Mouse (Mus musculus): Measurements from ENCODE around the gene Rps2. TPM values are rescaled to one million over a fixed set of nuclear protein-coding genes. Genes with fewer than 3 reads are reported as not detected.

Gene Rps2
- polyA plus RNA-seq, 1 experiment from 2014 or later: 1,372 TPM

DNA sequence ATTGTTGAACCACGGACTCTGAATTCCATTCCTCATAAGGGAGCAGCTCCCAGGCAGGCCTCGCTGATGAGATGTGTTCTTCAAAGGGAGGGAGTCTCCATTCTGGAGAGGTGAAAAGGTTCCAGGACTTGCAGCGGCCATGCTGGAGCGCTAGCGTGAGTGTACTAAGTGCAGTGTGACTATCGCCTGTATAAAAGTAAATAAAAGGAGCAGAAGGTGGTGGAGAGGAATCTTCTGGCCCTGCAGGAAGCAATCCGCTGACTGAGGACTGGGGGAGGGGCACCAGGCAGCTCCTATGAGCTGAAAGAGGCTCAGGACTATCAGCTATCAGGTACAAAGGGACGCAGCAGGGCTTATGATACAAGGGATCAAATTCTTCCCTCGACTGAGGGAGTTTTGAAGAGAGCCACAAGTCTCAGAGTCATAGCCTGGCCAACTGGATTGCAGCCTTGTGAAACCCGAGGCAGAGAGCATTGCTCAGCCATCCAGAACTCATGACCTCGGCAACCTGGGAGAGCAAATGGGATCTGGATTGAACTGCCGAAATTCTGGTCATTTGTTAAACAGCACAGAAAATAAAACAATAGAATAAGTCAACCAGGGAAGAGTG, 48.5 kb downstream of the Rps2 start:
- DNase-seq (ENCODE audit: low spot score): no peak

DNA sequence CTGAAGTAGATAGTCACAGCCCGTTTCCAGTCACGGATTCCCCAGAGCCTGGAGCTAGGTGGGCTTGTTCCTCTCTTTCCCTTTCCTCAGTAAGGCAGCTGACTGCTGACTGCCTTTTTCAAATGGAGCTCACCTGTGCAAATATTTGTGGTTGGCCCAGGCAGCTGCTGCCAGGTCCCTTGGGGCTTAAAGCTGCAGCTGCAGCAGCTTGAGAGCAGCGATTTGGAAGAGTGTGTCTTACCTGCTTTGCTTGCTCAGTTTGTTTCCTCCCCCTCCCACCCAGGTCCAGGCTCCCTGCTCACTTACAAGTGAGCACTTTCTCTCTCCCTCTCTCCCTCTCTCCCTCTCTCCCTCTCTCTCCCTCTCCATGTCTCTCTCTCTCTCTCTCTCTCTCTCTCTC, 51.2 kb downstream of the Rps2 start:
- no peak for DNase-seq (ENCODE audit: low spot score)

Other genes starting within 250 kb of the Rps2 start
- gene E4f1, start 247.8 kb upstream of the Rps2 start, polyA plus RNA-seq (2015; fragmentation: Nextera tagmentation; extraction: Ambion mirVana): 12.2 and 24.5 TPM in 2 replicates
- gene Pgp, start 247.7 kb upstream of the Rps2 start, polyA plus RNA-seq (2015; fragmentation: Nextera tagmentation; extraction: Ambion mirVana): 55.7 and 57.4 TPM in 2 replicates
- gene Bricd5, start 244.2 kb upstream of the Rps2 start, polyA plus RNA-seq (2015; fragmentation: Nextera tagmentation; extraction: Ambion mirVana): 0.18 TPM in 1 of 2 replicates, not detected in the other
- 18.6 and 19.2 TPM in 2 replicates for gene Mlst8, start 239.0 kb upstream of the Rps2 start, polyA plus RNA-seq (2015; fragmentation: Nextera tagmentation; extraction: Ambion mirVana)
- gene Caskin1, start 229.5 kb upstream of the Rps2 start, polyA plus RNA-seq (2015; fragmentation: Nextera tagmentation; extraction: Ambion mirVana): 0.10 and 0.19 TPM in 2 replicates
- gene Traf7, start 190.2 kb upstream of the Rps2 start, polyA plus RNA-seq (2015; fragmentation: Nextera tagmentation; extraction: Ambion mirVana): 59.9 and 64.3 TPM in 2 replicates
- 1.5 and 2.4 TPM in 2 replicates for gene Rab26, start 183.9 kb upstream of the Rps2 start, polyA plus RNA-seq (2015; fragmentation: Nextera tagmentation; extraction: Ambion mirVana)
- 4.6 and 6.4 TPM in 2 replicates for gene Pkd1, start 168.3 kb upstream of the Rps2 start, polyA plus RNA-seq (2015; fragmentation: Nextera tagmentation; extraction: Ambion mirVana)
- gene Tsc2, start 85.5 kb upstream of the Rps2 start, polyA plus RNA-seq (2015; fragmentation: Nextera tagmentation; extraction: Ambion mirVana): 25.0 and 26.0 TPM in 2 replicates
- gene Nthl1, start 85.4 kb upstream of the Rps2 start, polyA plus RNA-seq (2015; fragmentation: Nextera tagmentation; extraction: Ambion mirVana): 8.2 and 10.4 TPM in 2 replicates
- gene Slc9a3r2, start 67.8 kb upstream of the Rps2 start, polyA plus RNA-seq (2015; fragmentation: Nextera tagmentation; extraction: Ambion mirVana): 11.3 and 11.9 TPM in 2 replicates
- 0.21 TPM in 1 of 2 replicates, not detected in the other for gene Npw, start 59.7 kb upstream of the Rps2 start, polyA plus RNA-seq (2015; fragmentation: Nextera tagmentation; extraction: Ambion mirVana)
- gene Zfp598, start 48.4 kb upstream of the Rps2 start, polyA plus RNA-seq (2015; fragmentation: Nextera tagmentation; extraction: Ambion mirVana): 11.6 and 14.5 TPM in 2 replicates
- gene Syngr3, start 28.2 kb upstream of the Rps2 start, polyA plus RNA-seq (2015; fragmentation: Nextera tagmentation; extraction: Ambion mirVana): 0.09 and 0.13 TPM in 2 replicates
- gene Gfer, start 22.0 kb upstream of the Rps2 start, polyA plus RNA-seq (2015; fragmentation: Nextera tagmentation; extraction: Ambion mirVana): 36.0 and 36.2 TPM in 2 replicates
- gene Noxo1, start 21.9 kb upstream of the Rps2 start, polyA plus RNA-seq (2015; fragmentation: Nextera tagmentation; extraction: Ambion mirVana): 2.3 and 3.0 TPM in 2 replicates
- gene Tbl3, start 10.5 kb upstream of the Rps2 start, polyA plus RNA-seq (2015; fragmentation: Nextera tagmentation; extraction: Ambion mirVana): 65.9 TPM in 2 replicates
- 0.13 TPM in 1 of 2 replicates, not detected in the other for gene Rnf151, start 53 bp upstream of the Rps2 start, polyA plus RNA-seq (2015; fragmentation: Nextera tagmentation; extraction: Ambion mirVana)
- gene Ndufb10, start 6.4 kb downstream of the Rps2 start, polyA plus RNA-seq (2015; fragmentation: Nextera tagmentation; extraction: Ambion mirVana): 304 and 335 TPM in 2 replicates
- 0.82 and 1.6 TPM in 2 replicates for gene Rpl3l, start 9.7 kb downstream of the Rps2 start, polyA plus RNA-seq (2015; fragmentation: Nextera tagmentation; extraction: Ambion mirVana)
- gene Msrb1, start 18.5 kb downstream of the Rps2 start, polyA plus RNA-seq (2015; fragmentation: Nextera tagmentation; extraction: Ambion mirVana): 48.7 and 53.4 TPM in 2 replicates
- 0.25 and 0.40 TPM in 2 replicates for gene Hs3st6, start 34.9 kb downstream of the Rps2 start, polyA plus RNA-seq (2015; fragmentation: Nextera tagmentation; extraction: Ambion mirVana)
- 0.17 and 0.23 TPM in 2 replicates for gene Meiob, start 86.2 kb downstream of the Rps2 start, polyA plus RNA-seq (2015; fragmentation: Nextera tagmentation; extraction: Ambion mirVana)
- gene Hagh, start 122.0 kb downstream of the Rps2 start, polyA plus RNA-seq (2015; fragmentation: Nextera tagmentation; extraction: Ambion mirVana): 65.8 and 74.0 TPM in 2 replicates
- gene Fahd1, start 132.2 kb downstream of the Rps2 start, polyA plus RNA-seq (2015; fragmentation: Nextera tagmentation; extraction: Ambion mirVana): 11.0 and 12.8 TPM in 2 replicates
- gene Igfals, start 147.9 kb downstream of the Rps2 start, polyA plus RNA-seq (2015; fragmentation: Nextera tagmentation; extraction: Ambion mirVana): 2.1 and 2.4 TPM in 2 replicates
- gene Nubp2, start 168.2 kb downstream of the Rps2 start, polyA plus RNA-seq (2015; fragmentation: Nextera tagmentation; extraction: Ambion mirVana): 109 and 112 TPM in 2 replicates
- gene Spsb3, start 168.5 kb downstream of the Rps2 start, polyA plus RNA-seq (2015; fragmentation: Nextera tagmentation; extraction: Ambion mirVana): 89.2 and 97.8 TPM in 2 replicates
- 19.9 and 24.9 TPM in 2 replicates for gene Eme2, start 177.0 kb downstream of the Rps2 start, polyA plus RNA-seq (2015; fragmentation: Nextera tagmentation; extraction: Ambion mirVana)
- gene Mrps34, start 177.0 kb downstream of the Rps2 start, polyA plus RNA-seq (2015; fragmentation: Nextera tagmentation; extraction: Ambion mirVana): 128 and 136 TPM in 2 replicates
- 47.7 and 57.2 TPM in 2 replicates for gene Nme3, start 178.4 kb downstream of the Rps2 start, polyA plus RNA-seq (2015; fragmentation: Nextera tagmentation; extraction: Ambion mirVana)
- gene Mapk8ip3, start 218.9 kb downstream of the Rps2 start, polyA plus RNA-seq (2015; fragmentation: Nextera tagmentation; extraction: Ambion mirVana): 15.3 and 18.3 TPM in 2 replicates
- gene Jpt2, start 242.6 kb downstream of the Rps2 start, polyA plus RNA-seq (2015; fragmentation: Nextera tagmentation; extraction: Ambion mirVana): 54.0 and 55.2 TPM in 2 replicates